Mouse (Mus musculus): ENCODE measurements around the gene Ssbp3.

Ssbp3 gene

GRCm38 (mm10) chr4:106959506-106960302 is 49.2 kb downstream of the Ssbp3 start:
- DNase-seq (ENCODE audit: low spot score), result no peak

- no peak for DNase-seq (ENCODE audit: low spot score)
Observed at GRCm38 (mm10) chr4:106960476-106960875, 50.0 kb downstream of the Ssbp3 start.

- no peak for DNase-seq (ENCODE audit: low spot score)
Observed at GRCm38 (mm10) chr4:106961321-106961720, 50.8 kb downstream of the Ssbp3 start.

GRCm38 (mm10) chr4:106964356-106964755 is 53.9 kb downstream of the Ssbp3 start:
- no peak for DNase-seq (ENCODE audit: low spot score)

- DNase-seq (ENCODE audit: low spot score), result no peak
Observed at GRCm38 (mm10) chr4:106964996-106965395, 54.5 kb downstream of the Ssbp3 start.

- no peak for DNase-seq (ENCODE audit: low spot score)
Observed at GRCm38 (mm10) chr4:106966443-106966842, 55.9 kb downstream of the Ssbp3 start.

GRCm38 (mm10) chr4:106968910-106969309 is 58.4 kb downstream of the Ssbp3 start:
- no peak for DNase-seq (ENCODE audit: low spot score)

- DNase-seq (ENCODE audit: low spot score), result no peak
Observed at GRCm38 (mm10) chr4:106970786-106971185, 60.3 kb downstream of the Ssbp3 start.

- DNase-seq (ENCODE audit: low spot score), result no peak
Observed at GRCm38 (mm10) chr4:106972061-106972460, 61.6 kb downstream of the Ssbp3 start.

- DNase-seq (ENCODE audit: low spot score), result no peak
Observed at GRCm38 (mm10) chr4:106972461-106973384, 62.2 kb downstream of the Ssbp3 start.

- no peak for DNase-seq (ENCODE audit: low spot score)
Observed at GRCm38 (mm10) chr4:106975324-106975723, 64.8 kb downstream of the Ssbp3 start.

- no peak for DNase-seq (ENCODE audit: low spot score)
Observed at GRCm38 (mm10) chr4:106975890-106976289, 65.4 kb downstream of the Ssbp3 start.

GRCm38 (mm10) chr4:106976576-106976975 is 66.1 kb downstream of the Ssbp3 start:
- DNase-seq (ENCODE audit: low spot score), result no peak

GRCm38 (mm10) chr4:106977218-106977651 is 66.7 kb downstream of the Ssbp3 start:
- no peak for DNase-seq (ENCODE audit: low spot score)

GRCm38 (mm10) chr4:106978376-106978775 is 67.9 kb downstream of the Ssbp3 start:
- no peak for DNase-seq (ENCODE audit: low spot score)

GRCm38 (mm10) chr4:106980669-106981068 is 70.2 kb downstream of the Ssbp3 start:
- DNase-seq (ENCODE audit: low spot score), result no peak

- DNase-seq (ENCODE audit: low spot score), result no peak
Observed at GRCm38 (mm10) chr4:106981385-106982103, 71.0 kb downstream of the Ssbp3 start.

- DNase-seq (ENCODE audit: low spot score), result no peak
Observed at GRCm38 (mm10) chr4:106982344-106983121, 72.0 kb downstream of the Ssbp3 start.

- DNase-seq (ENCODE audit: low spot score), result no peak
Observed at GRCm38 (mm10) chr4:106983908-106984515, 73.5 kb downstream of the Ssbp3 start.

GRCm38 (mm10) chr4:106985289-106985688 is 74.8 kb downstream of the Ssbp3 start:
- no peak for DNase-seq (ENCODE audit: low spot score)

Measured in spleen, adult 12 weeks (tissue).